Comparison of ENCODE assay signal across 9 mouse cellular contexts in genomic region chr7:36133658-36134143, GRCm38 (mm10).
DNase-seq lines count a peak whose midpoint lies in the region; ATAC-seq and TF ChIP-seq lines count a peak whose summit lies in the region.
"Had no signal": no experiment of that assay in that cellular context is flagged by ENCODE, and none has a peak within 500 bp of the region (broad histone marks: within the 10 kb centered on the region; RNA-seq: fewer than 3 reads in every experiment).

No protein-coding gene starts in this region.

- no peaks in the 10 kb centered on the region for H3K9me3 ChIP-seq in heart, embryonic 10.5 days
- H3K9me3 ChIP-seq in embryonic facial prominence, embryonic 14.5 days (ENCODE audit: control insufficient read depth, low read length) = no peaks in the 10 kb centered on the region
- no peaks in the 10 kb centered on the region for H3K9me3 ChIP-seq in hindbrain, embryonic 16.5 days (ENCODE audit: control insufficient read depth, low read length)

- no peak overlapping the region for H3K27ac ChIP-seq in heart, embryonic 10.5 days
- H3K27ac ChIP-seq in embryonic facial prominence, embryonic 14.5 days (replicated peaks; ENCODE audit: low read depth, low read length) = peak overlapping the region; percentile 54
- H3K27ac ChIP-seq in hindbrain, embryonic 16.5 days (ENCODE audit: low read depth, low read length) = no peak overlapping the region
- no peak overlapping the region for H3K27ac ChIP-seq in gastrocnemius, adult 2 months

- intact Hi-C loops in gastrocnemius, adult 2 months (cut with DNase I) = no loop called here

- ATAC-seq in embryonic facial prominence, embryonic 14.5 days (ENCODE audit: low read depth) = peak; percentile 75
- ATAC-seq in hindbrain, embryonic 16.5 days = peak; percentile 71

- peak; percentile 3 to 5 for DNase-seq in heart, adult 9 months (ENCODE audit: low spot score in 2 of 2)
- no peak for DNase-seq in heart, embryonic 10.5 days (ENCODE audit: low spot score)
- peak; percentile 89 for DNase-seq in embryonic facial prominence, embryonic 14.5 days (ENCODE audit: low spot score)
- peak; percentile 62 for DNase-seq in lung, postnatal 25 days (ENCODE audit: low spot score)
- DNase-seq in yolk sac, embryonic 10.5 days (ENCODE audit: low spot score) = peak; percentile 5
- DNase-seq in MN1 (ENCODE audit: low spot score) = no peak
- no peak for DNase-seq in gastrocnemius, adult 2 months

- peaks cover 24% of the 10 kb centered on the region for H3K4me1 ChIP-seq in heart, embryonic 10.5 days
- H3K4me1 ChIP-seq in embryonic facial prominence, embryonic 14.5 days (ENCODE audit: control insufficient read depth, insufficient read depth, low read length) = peaks cover 20% of the 10 kb centered on the region
- peaks cover 4% of the 10 kb centered on the region for H3K4me1 ChIP-seq in hindbrain, embryonic 16.5 days (ENCODE audit: control insufficient read depth, insufficient read depth, low read depth, low read length)
- H3K4me1 ChIP-seq: megakaryocyte, embryonic 14.5 days had no signal

- H3K4me2 ChIP-seq in embryonic facial prominence, embryonic 14.5 days (ENCODE audit: low read depth, low read length) = peak overlapping the region; percentile 32
- H3K4me2 ChIP-seq in hindbrain, embryonic 16.5 days (ENCODE audit: low read length) = peak overlapping the region; percentile 10; the same call in 1 of the 2 replicates

- 17% methylated on average over 8 of the region's 8 CpGs for WGBS in heart, embryonic 10.5 days
- WGBS in embryonic facial prominence, embryonic 14.5 days = 6% methylated on average over 8 of the region's 8 CpGs
- 7% methylated on average over 8 of the region's 8 CpGs for WGBS in hindbrain, embryonic 16.5 days

- no peaks in the 10 kb centered on the region for H3K27me3 ChIP-seq in heart, embryonic 10.5 days (ENCODE audit: insufficient read depth, poor library complexity, severe bottlenecking)
- no peaks in the 10 kb centered on the region for H3K27me3 ChIP-seq in embryonic facial prominence, embryonic 14.5 days (replicated peaks; ENCODE audit: control insufficient read depth, insufficient read depth, low read length)
- H3K27me3 ChIP-seq in hindbrain, embryonic 16.5 days (replicated peaks; ENCODE audit: control insufficient read depth, insufficient read depth, low read length) = no peaks in the 10 kb centered on the region
- H3K27me3 ChIP-seq: megakaryocyte, embryonic 14.5 days had no signal

- H3K36me3 ChIP-seq in heart, embryonic 10.5 days = no peaks in the 10 kb centered on the region
- H3K36me3 ChIP-seq in embryonic facial prominence, embryonic 14.5 days (ENCODE audit: control insufficient read depth, insufficient read depth, low read length) = no peaks in the 10 kb centered on the region
- no peaks in the 10 kb centered on the region for H3K36me3 ChIP-seq in hindbrain, embryonic 16.5 days (ENCODE audit: control insufficient read depth, insufficient read depth, low read length)

- no peak overlapping the region for H3K9ac ChIP-seq in embryonic facial prominence, embryonic 14.5 days (ENCODE audit: low read depth, low read length)
- no peak overlapping the region for H3K9ac ChIP-seq in hindbrain, embryonic 16.5 days (ENCODE audit: low read depth, low read length)

- TF ChIP-seq CTCF in gastrocnemius, adult 2 months (IDR thresholded peaks at IDR 0.05) = no peak

- H3K4me3 ChIP-seq in heart, embryonic 10.5 days = no peak overlapping the region
- no peak overlapping the region for H3K4me3 ChIP-seq in embryonic facial prominence, embryonic 14.5 days (ENCODE audit: low read depth, low read length)
- no peak overlapping the region for H3K4me3 ChIP-seq in hindbrain, embryonic 16.5 days (ENCODE audit: low read length)
- H3K4me3 ChIP-seq in gastrocnemius, adult 2 months = no peak overlapping the region
- H3K4me3 ChIP-seq: megakaryocyte, embryonic 14.5 days had no signal

Comparison
In these comparisons a context has a peak if more than half of its experiments do, and no peak if none do; other contexts are left out.
1. DNase-seq: peak in heart, adult 9 months (2 of 2), embryonic facial prominence, embryonic 14.5 days (single experiment), lung, postnatal 25 days (single experiment) and yolk sac, embryonic 10.5 days (single experiment); none in heart, embryonic 10.5 days (single experiment), MN1 (single experiment) and gastrocnemius, adult 2 months (single experiment).